Mouse (Mus musculus) limb, embryonic 11.5 days (tissue): ENCODE data around the gene Dazl. TPM values are rescaled to one million over a fixed set of nuclear protein-coding genes. Genes with fewer than 3 reads are reported as not detected.

Experiments
- ATAC-seq: fragments of 200-750 bp; cut with Nextera tagmentation; 2 replicates; pipeline ENCODE4 v1.8.0; 2017; ENCODE audit warnings: low read depth; ENCODE audit not compliant: insufficient number of reproducible peaks, low FRiP score, low TSS enrichment
- DNase-seq: peaks from one replicate; pipeline ENCODE4 v3.0.0-alpha.2; 2015; ENCODE audit warnings: low spot score
- H3K27ac ChIP-seq: fragments of 300-500 bp; sonication (generic); replicated peaks from 2 replicates; pipeline ENCODE4 v1.5.1; 2014; ENCODE audit warnings: low read depth, mild to moderate bottlenecking, low read length
- H3K27me3 ChIP-seq: fragments of 300-500 bp; sonication (generic); 2 replicates; pipeline ENCODE4 v1.6.1; 2014; ENCODE audit warnings: mild to moderate bottlenecking, low read length, mixed read lengths; ENCODE audit not compliant: control insufficient read depth, insufficient read depth
- H3K36me3 ChIP-seq: fragments of 300-500 bp; sonication (generic); 2 replicates; pipeline ENCODE4 v1.6.1; 2014; ENCODE audit warnings: mild to moderate bottlenecking, low read length, moderate library complexity, mixed read lengths; ENCODE audit not compliant: control insufficient read depth, insufficient read depth
- H3K4me1 ChIP-seq: fragments of 300-500 bp; sonication (generic); 2 replicates; pipeline ENCODE4 v1.6.1; 2014; ENCODE audit warnings: low read length, mixed read lengths; ENCODE audit not compliant: control insufficient read depth, insufficient read depth
- H3K4me2 ChIP-seq: fragments of 300-500 bp; sonication (generic); 2 replicates; pipeline ENCODE4 v1.6.1; 2014; ENCODE audit warnings: low read depth, mild to moderate bottlenecking, moderate library complexity; ENCODE audit not compliant: severe bottlenecking
- H3K4me3 ChIP-seq: fragments of 300-500 bp; sonication (generic); 2 replicates; pipeline ENCODE4 v1.5.1; 2014; ENCODE audit warnings: low read depth, low read length
- H3K9ac ChIP-seq: fragments of 300-500 bp; sonication (generic); 2 replicates; pipeline ENCODE4 v1.6.1; 2014; ENCODE audit warnings: mild to moderate bottlenecking, low read length
- H3K9me3 ChIP-seq: fragments of 300-500 bp; sonication (generic); 2 replicates; pipeline ENCODE4 v1.6.1; 2016; ENCODE audit warnings: low read length; ENCODE audit not compliant: control insufficient read depth
- WGBS: fragments of 180-500 bp; shearing (Covaris S2); extraction: QIAGEN DNeasy Blood & Tissue Kit; methylation state at CpG from one replicate; pipeline ENCODE4 v1.1.7; 2014; 5-methylcytosine and 5-hydroxymethylcytosine counted together
- polyA plus RNA-seq: library from polyadenylated mRNA; unstranded; fragments of >200 nt; fragmentation: Nextera tagmentation; extraction: Ambion mirVana; gene quantifications from 2 replicates; pipeline ENCODE4 v1.2.1, GENCODE M21; 2014

Dazl gene
- polyA plus RNA-seq, result 0.16 TPM in 1 of 2 replicates, not detected in the other

DNA sequence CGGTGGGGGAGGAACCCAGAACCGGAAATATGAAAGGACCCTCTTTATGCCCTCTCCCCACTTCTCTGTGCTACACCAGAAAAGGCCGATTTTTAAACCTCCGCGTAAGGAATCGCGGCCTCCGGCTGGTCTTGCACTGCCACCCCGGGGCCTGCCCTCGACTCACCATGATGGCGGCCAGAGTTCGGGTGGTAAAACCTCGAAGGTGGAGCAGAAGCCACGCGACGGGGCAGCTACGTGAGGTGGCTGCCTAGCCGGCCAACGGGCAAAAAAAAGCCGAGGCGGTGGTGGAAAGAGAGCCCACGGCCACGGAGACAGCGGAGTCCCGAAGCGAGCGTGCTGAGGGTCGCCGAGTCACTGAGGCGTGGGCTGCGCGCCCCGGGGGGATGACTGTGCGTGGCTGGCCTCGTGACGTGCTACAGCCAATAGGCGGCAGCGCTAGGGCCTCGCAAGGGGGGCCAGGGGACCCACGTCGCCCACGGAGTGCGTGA lies at the start of gene Dazl:
Gene Dazl (minus strand): TSS at position 396 of the 491 bp plus-strand sequence.
- no peak for ATAC-seq
- 90% methylated on average over 43 of the region's 43 CpGs for WGBS
- H3K27me3 ChIP-seq, result no peaks in the 10 kb centered on the region
- H3K4me3 ChIP-seq, result peak within 1 kb of the TSS; percentile 31
- peaks cover 7% of the 10 kb centered on the region; the same call in 1 of the 2 replicates for H3K9me3 ChIP-seq
- H3K4me2 ChIP-seq, result peak within 1 kb of the TSS; percentile 41
- no peak within 1 kb of the TSS for H3K27ac ChIP-seq
- peak within 1 kb of the TSS; percentile 32 for H3K9ac ChIP-seq
- H3K36me3 ChIP-seq, result no peaks in the 10 kb centered on the region
- no peaks in the 10 kb centered on the region for H3K4me1 ChIP-seq
- no peak for DNase-seq

DNA sequence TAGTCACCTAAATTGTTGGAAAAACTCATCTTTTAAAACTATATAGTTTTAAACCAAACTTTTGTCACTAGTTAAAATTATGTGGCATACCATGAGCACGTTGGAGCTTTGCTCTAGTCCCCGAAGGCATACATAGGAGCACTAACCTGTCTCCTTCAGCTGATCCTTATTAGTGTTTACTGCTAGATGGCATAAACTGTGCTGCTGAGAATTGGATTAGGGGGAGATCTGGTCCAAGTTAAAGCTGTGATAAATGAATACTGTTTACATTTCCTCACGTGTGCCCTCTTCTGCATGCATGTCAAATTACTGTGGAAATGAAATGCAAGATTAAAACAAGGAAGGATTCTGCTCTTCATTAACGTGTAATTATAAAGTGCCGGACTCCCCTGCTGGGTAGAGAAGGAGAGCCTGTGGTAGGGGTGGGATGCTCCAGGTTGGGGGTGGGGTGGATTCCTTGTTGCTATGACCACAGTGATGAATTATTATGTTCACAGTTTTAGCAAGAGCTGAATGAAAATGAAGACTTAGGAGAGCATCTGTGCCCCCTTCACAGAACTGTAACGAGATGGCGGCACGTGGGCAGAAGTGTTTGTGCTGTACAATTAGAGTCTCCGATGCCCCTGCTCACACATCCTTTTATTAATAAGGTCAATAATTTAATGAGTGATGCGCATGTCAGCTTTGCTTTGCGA lies 48.6 kb upstream of the Dazl start:
- ATAC-seq (no peak), DNase-seq (no peak)
- Histone ChIP-seq H3K4me3 (no peak overlapping the region), H3K36me3 (no peaks in the 10 kb centered on the region), H3K4me1 (no peaks in the 10 kb centered on the region), H3K27me3 (no peaks in the 10 kb centered on the region), H3K9me3 (no peaks in the 10 kb centered on the region), H3K27ac (no peak overlapping the region), H3K9ac (no peak overlapping the region), H3K4me2 (no peak overlapping the region)
- WGBS, result 65% methylated on average over 11 of the region's 11 CpGs

DNA sequence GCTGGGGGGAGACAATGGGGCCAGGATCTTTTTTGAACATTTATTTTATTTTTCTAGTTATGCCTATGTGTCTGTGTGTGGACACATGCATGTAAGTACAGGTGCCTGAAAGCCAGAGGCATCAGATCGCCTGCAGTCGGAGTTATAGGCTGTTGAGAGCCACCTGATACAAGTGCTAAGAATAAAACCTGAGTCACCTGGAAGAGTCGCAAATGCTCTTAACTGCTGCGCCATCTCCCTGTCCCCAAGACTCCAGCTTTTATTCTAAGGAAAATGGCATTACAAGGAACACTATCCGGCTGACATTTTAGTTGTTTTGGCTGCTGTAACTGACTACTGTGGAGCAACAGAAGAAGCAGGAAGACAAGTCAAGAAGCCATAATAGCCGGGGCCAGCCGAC lies 45.5 kb upstream of the Dazl start:
- no peaks in the 10 kb centered on the region for H3K4me1 ChIP-seq
- no peaks in the 10 kb centered on the region for H3K9me3 ChIP-seq
- H3K27ac ChIP-seq, result no peak overlapping the region
- H3K36me3 ChIP-seq, result no peaks in the 10 kb centered on the region
- DNase-seq, result no peak
- H3K27me3 ChIP-seq, result no peaks in the 10 kb centered on the region
- WGBS, result 92% methylated on average over 7 of the region's 7 CpGs
- H3K4me2 ChIP-seq, result no peak overlapping the region
- no peak overlapping the region for H3K4me3 ChIP-seq
- no peak for ATAC-seq
- no peak overlapping the region for H3K9ac ChIP-seq

DNA sequence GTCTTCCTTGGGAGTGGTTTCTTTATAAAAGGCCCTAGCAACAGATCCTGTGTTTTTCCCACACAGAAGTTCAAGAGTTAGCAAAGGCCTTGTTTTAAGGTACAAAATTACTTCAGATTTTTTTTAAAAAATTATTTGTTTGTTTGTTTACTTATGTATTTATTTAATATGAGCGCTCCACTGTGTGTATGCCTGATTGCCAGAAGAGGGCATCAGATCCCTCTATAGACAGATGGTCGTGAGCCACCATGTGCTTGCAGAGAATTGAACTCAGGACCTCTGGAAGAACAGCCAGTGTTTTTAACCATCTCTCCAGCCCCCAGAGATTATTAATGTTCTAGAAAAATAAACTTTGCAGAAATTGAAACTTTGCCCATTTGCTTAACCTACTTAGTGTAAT lies 42.3 kb upstream of the Dazl start:
- no peaks in the 10 kb centered on the region for H3K9me3 ChIP-seq
- ATAC-seq, result no peak
- H3K4me2 ChIP-seq, result no peak overlapping the region
- 75% methylated on average over 2 of the region's 2 CpGs for WGBS
- H3K9ac ChIP-seq, result no peak overlapping the region
- no peaks in the 10 kb centered on the region; the same call in 1 of the 2 replicates for H3K4me1 ChIP-seq
- no peak overlapping the region for H3K4me3 ChIP-seq
- no peaks in the 10 kb centered on the region for H3K36me3 ChIP-seq
- no peak overlapping the region for H3K27ac ChIP-seq
- no peaks in the 10 kb centered on the region for H3K27me3 ChIP-seq
- no peak for DNase-seq

DNA sequence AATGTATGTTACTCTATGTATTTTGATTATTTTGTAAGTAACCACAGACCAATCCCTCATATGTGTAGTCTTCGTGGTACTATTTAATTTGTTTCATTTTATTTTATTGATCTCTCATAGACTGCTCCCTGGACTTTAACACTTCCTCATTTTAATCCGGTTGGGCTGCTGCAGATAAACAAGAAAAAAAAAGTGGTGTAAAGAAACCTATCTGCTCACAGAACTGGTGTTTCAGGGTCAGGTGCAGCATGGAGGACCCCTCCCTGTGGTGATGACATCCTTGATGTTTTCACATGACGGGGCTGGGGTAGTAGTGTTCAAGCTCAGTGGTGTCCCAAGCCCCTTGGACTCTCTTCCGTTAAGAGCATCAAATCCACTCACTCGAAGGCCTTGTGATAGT lies 41.3 kb upstream of the Dazl start:
- Histone ChIP-seq H3K4me2 (no peak overlapping the region), H3K9me3 (no peaks in the 10 kb centered on the region)
- 90% methylated on average over 5 of the region's 5 CpGs for WGBS

DNA sequence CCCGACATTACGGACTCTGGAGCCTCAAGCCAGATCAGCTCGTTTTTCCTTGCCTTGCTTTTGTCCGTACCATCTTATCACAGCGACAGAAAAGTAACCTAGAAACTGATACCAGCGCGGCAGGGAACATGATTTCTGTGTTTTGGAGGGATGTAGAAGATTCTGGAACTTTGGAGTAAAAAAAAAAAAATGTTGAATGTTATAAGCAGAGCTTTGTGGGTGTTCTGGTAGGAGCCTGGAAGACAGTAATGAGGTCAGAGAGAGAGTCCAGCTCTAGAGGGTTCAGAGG lies 38.5 kb upstream of the Dazl start:
- Histone ChIP-seq H3K4me1 (no peaks in the 10 kb centered on the region; the same call in 1 of the 2 replicates), H3K9ac (no peak overlapping the region), H3K27me3 (no peaks in the 10 kb centered on the region), H3K9me3 (no peaks in the 10 kb centered on the region), H3K27ac (no peak overlapping the region), H3K4me3 (no peak overlapping the region), H3K36me3 (no peaks in the 10 kb centered on the region), H3K4me2 (no peak overlapping the region)
- DNase-seq (no peak), ATAC-seq (no peak)
- 73% methylated on average over 7 of the region's 7 CpGs for WGBS

More for the DNA sequence above, 41.3 kb upstream of the Dazl start:
- H3K36me3 ChIP-seq, result no peaks in the 10 kb centered on the region
- DNase-seq (no peak), ATAC-seq (no peak)
- no peaks in the 10 kb centered on the region for H3K27me3 ChIP-seq
- no peak overlapping the region for H3K9ac ChIP-seq
- no peak overlapping the region for H3K4me3 ChIP-seq
- H3K4me1 ChIP-seq, result no peaks in the 10 kb centered on the region; the same call in 1 of the 2 replicates
- H3K27ac ChIP-seq, result no peak overlapping the region

DNA sequence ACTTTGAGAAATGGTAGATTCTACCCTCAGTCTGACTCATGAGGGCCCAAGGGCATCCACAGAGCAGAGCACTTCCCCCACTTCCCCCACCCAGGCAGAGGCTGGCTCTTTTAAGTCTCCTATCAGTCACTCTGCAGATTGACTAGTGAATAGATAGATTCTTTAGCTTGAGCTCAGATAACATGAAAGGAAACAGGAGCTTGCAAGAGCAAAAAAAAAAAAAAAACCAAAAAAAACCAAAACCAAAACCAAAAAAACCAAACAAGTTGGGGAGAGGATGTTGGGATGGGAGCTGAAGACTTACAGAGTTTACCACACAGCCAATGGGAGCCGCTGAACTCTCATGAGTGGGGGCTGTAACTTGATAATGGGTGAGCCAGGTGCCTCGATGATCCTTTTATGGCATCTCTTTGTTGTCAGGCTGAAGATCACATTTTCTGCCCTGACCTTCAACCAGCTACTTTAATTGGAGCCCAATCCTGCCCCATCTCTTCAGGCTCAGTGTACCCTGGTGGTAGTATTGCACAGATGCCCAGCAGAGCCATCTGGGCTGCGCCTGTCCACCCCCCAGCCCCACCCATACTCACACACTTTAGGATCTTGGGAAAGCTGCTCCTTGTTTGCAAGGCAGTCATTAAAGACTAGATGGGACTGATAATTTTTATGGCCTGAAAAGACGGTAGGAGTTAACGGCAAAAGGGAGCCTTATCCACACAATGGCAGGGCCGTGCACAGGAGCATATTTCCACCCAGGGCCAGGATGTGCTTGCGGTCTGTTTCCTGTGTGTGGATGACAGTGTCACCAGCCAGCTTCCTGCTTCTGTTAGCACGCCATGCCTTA lies 38.0 kb upstream of the Dazl start:
- 33% methylated on average over 8 of the region's 8 CpGs for WGBS
- Histone ChIP-seq H3K4me3 (no peak overlapping the region), H3K4me2 (no peak overlapping the region), H3K36me3 (no peaks in the 10 kb centered on the region), H3K4me1 (no peaks in the 10 kb centered on the region; the same call in 1 of the 2 replicates), H3K27me3 (no peaks in the 10 kb centered on the region), H3K27ac (no peak overlapping the region), H3K9ac (no peak overlapping the region), H3K9me3 (no peaks in the 10 kb centered on the region)
- no peak for ATAC-seq
- no peak for DNase-seq

DNA sequence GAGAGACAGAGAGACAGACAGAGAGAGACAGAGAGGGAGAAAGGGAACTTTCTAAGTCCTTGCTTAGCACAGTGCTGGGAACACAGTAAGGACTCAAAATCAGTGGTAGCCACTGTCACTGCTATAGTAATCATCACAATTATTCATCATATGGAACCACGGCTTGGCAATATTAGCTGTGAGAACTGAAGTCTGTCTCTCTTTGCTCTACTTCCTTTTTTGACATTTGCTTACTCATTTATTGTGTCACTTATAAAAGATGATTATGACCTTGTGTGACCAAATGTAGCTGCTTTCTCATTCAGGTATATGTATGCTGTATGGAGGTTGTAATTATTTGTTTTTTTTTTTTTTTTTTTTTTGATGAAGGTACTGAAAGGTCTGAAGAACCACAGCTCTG lies 36.8 kb upstream of the Dazl start:
- H3K27ac ChIP-seq, result no peak overlapping the region
- H3K4me2 ChIP-seq, result no peak overlapping the region
- H3K9me3 ChIP-seq, result no peaks in the 10 kb centered on the region
- H3K4me3 ChIP-seq, result no peak overlapping the region
- no peak overlapping the region for H3K9ac ChIP-seq
- H3K36me3 ChIP-seq, result no peaks in the 10 kb centered on the region
- WGBS, result 86% methylated on average over 1 of the region's 1 CpGs
- H3K4me1 ChIP-seq, result no peaks in the 10 kb centered on the region; the same call in 1 of the 2 replicates
- DNase-seq (no peak), ATAC-seq (no peak)
- no peaks in the 10 kb centered on the region for H3K27me3 ChIP-seq
